Mouse (Mus musculus) G1E (cell line): ENCODE data around the gene Cers6.

Experiments
- CTCF ChIP-seq: IDR thresholded peaks from 2 replicates; pipeline ENCODE4 v1.5.1; 2012; ENCODE audit warnings: low read depth, low read length, inconsistent platforms, mixed read lengths
- GATA1 ChIP-seq: IDR thresholded peaks from 2 replicates; pipeline ENCODE4 v1.6.1; 2012; ENCODE audit warnings: borderline replicate concordance, low read length, inconsistent platforms, mixed read lengths
- GATA2 ChIP-seq: IDR thresholded peaks from 2 replicates; pipeline ENCODE4 v1.6.1; 2012; ENCODE audit warnings: low read depth, low read length, inconsistent platforms, borderline replicate concordance
- POLR2AphosphoS5 ChIP-seq: IDR thresholded peaks from 2 replicates; pipeline ENCODE4 v1.6.1; 2012; ENCODE audit warnings: low read depth, low read length, inconsistent platforms; ENCODE audit not compliant: insufficient replicate concordance
- TAL1 ChIP-seq: conservative IDR thresholded peaks from 2 replicates; pipeline ENCODE4 v1.6.1; 2012; ENCODE audit warnings: low read depth, low read length, inconsistent platforms, mixed read lengths

DNA sequence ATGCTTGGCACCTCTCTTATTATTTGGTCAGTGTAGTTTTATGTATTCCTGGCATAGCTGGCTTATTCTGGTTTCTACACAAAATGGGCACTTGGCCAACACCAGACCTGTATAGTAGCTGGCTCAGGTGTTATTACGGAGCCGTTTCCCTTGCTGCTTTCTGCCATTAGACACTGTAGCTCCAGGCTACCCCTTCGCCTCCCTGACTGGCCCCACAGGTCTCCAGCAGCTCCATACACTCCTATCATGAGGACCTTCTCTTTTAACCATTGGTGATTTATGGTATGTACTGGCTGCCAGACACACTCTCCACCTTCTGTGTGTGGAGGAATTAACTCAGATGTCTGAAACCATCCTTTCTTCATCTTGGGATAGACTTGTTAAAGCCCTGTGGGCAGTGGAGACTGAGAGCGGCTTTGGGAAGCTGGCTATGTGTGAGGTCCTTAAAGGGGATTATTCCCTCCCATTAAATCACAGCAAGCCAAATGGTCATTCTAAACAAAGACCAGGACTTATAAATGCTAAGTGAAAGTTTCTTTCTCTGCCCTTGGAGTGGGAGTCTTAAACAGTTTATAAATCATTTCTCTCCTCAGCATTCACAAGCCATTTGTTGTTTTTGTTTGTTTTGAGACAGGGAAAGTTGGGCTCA lies 192.1 kb downstream of the Cers6 start:
- TF ChIP-seq GATA1 (no peak), CTCF (no peak), POLR2AphosphoS5 (no peak), TAL1 (no peak), GATA2 (no peak)
